Mouse (Mus musculus) lung, postnatal 0 days (tissue): ENCODE measurements around the gene Lsmem1. TPM values are rescaled to one million over a fixed set of nuclear protein-coding genes. Genes with fewer than 3 reads are reported as not detected.
A peak's percentile ranks its signal among the peaks of the same experiment; 100 is the strongest.

Experiments used
- ATAC-seq: fragments of 200-750 bp; cut with Nextera tagmentation; 2 replicates; pipeline ENCODE4 v1.8.0; 2017; ENCODE audit warnings: moderate library complexity
- DNase-seq: peaks from one replicate; pipeline ENCODE4 v3.0.0-alpha.2; 2016; ENCODE audit warnings: low spot score
- H3K27ac ChIP-seq: fragments of 300-500 bp; sonication (generic); 2 replicates; pipeline ENCODE4 v1.5.1; 2014; ENCODE audit warnings: antibody characterized with exemption, mild to moderate bottlenecking, low read length, mixed read lengths
- H3K27me3 ChIP-seq: fragments of 300-500 bp; sonication (generic); replicated peaks from 2 replicates; pipeline ENCODE4 v1.6.1; 2014; ENCODE audit warnings: low read length, mixed read lengths; ENCODE audit not compliant: insufficient read depth
- H3K36me3 ChIP-seq: fragments of 300-500 bp; sonication (generic); 2 replicates; pipeline ENCODE4 v1.6.1; 2014; ENCODE audit warnings: low read length, mixed read lengths; ENCODE audit not compliant: insufficient read depth
- H3K4me1 ChIP-seq: fragments of 300-500 bp; sonication (generic); 2 replicates; pipeline ENCODE4 v1.6.1; 2014; ENCODE audit warnings: antibody characterized with exemption, low read depth, low read length, mixed read lengths; ENCODE audit not compliant: insufficient read depth
- H3K4me2 ChIP-seq: fragments of 300-500 bp; sonication (generic); replicated peaks from 2 replicates; pipeline ENCODE4 v1.6.1; 2014; ENCODE audit warnings: low read depth, mild to moderate bottlenecking, low read length, moderate library complexity, mixed read lengths
- H3K4me3 ChIP-seq: fragments of 300-500 bp; sonication (generic); 2 replicates; pipeline ENCODE4 v1.5.1; 2014; ENCODE audit warnings: low read depth, low read length
- H3K9ac ChIP-seq: fragments of 300-500 bp; sonication (generic); replicated peaks from 2 replicates; pipeline ENCODE4 v1.6.1; 2014; ENCODE audit warnings: low read depth, mild to moderate bottlenecking
- H3K9me3 ChIP-seq: fragments of 300-500 bp; sonication (generic); 2 replicates; pipeline ENCODE4 v1.6.1; 2016; ENCODE audit warnings: low read length, mixed read lengths
- CTCF ChIP-seq: IDR thresholded peaks from 2 replicates; pipeline ENCODE4 v1.5.1; 2016; ENCODE audit warnings: antibody characterized with exemption, mild to moderate bottlenecking
- EP300 ChIP-seq: IDR thresholded peaks from 2 replicates; pipeline ENCODE4 v1.6.1; 2016; ENCODE audit warnings: antibody characterized with exemption, mild to moderate bottlenecking, control low read depth
- WGBS: fragments of 180-500 bp; shearing (Covaris S2); extraction: QIAGEN DNeasy Blood & Tissue Kit; methylation state at CpG from one replicate; pipeline ENCODE4 v1.1.7; 2014; 5-methylcytosine and 5-hydroxymethylcytosine counted together
- polyA plus RNA-seq: library from polyadenylated mRNA; unstranded; fragments of >200 nt; fragmentation: Nextera tagmentation; extraction: Ambion mirVana; gene quantifications from 2 replicates; pipeline ENCODE4 v1.2.1, GENCODE M21; 2015

Lsmem1 gene
- polyA plus RNA-seq: 0.16 and 0.38 TPM in 2 replicates

DNA sequence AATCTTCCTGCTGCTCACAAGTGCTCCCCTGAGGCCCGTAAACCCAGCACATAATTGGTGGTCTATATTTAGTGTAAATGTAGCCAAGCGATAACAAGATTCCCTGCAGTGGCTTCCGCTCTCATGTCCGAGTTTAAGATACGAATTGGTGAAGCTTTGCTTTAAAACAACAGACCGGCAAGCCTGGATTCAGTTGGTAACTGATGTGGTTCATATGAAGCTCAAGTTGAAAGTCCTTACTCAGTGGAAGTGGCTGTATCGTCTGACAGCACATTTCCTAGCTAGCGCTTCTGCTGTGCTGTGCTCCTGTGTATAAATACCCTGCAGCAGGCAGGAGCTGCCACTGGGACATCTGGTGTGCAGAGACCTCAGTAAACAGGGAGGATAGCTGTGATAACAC lies at the start of gene Lsmem1:
TSS of gene Lsmem1 (minus strand) at position 189 of the 400 bp plus-strand sequence.
- WGBS: 81% methylated on average over 8 of the region's 8 CpGs
- Histone ChIP-seq H3K9me3 (no peaks in the 10 kb centered on the region), H3K4me2 (no peak within 1 kb of the TSS), H3K36me3 (no peaks in the 10 kb centered on the region), H3K27me3 (no peaks in the 10 kb centered on the region), H3K9ac (no peak within 1 kb of the TSS), H3K4me1 (no peaks in the 10 kb centered on the region), H3K27ac (no peak within 1 kb of the TSS), H3K4me3 (no peak within 1 kb of the TSS)
- ATAC-seq: no peak
- no peak for DNase-seq
- TF ChIP-seq CTCF (no peak), EP300 (no peak)

DNA sequence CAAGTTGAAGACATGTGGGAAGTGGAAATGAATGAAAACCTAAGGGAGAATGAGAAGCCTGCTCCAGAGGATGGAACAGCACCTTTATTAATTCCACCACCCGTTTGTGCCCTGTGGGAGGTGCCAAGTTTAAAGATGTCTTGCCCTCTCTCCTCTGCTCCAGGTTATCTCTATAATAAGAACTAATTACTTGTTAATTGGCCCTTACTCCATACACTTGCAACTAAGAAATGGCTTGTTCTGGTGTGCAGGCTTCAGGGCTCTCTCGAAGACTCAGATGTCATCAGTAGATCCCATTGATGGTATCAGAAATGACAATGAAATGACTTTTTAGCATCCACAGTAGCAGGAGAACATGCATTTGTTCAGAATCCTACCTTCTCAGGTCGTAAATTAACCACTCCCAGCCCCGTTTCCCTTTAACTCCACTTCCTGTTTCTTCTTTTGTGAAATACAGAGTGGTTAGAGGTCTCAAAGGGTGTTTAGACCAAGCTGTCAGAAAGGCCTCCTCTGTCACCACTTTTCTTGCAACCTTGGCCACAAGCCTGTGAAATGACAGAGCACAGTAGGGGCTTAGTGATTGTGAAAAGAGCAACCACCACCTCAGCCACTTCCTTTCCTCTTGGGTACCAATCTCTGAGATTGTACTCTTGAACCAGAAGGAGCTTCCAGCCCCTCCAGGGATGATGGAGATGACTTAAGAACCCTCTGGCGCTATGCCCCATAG lies 49.3 kb upstream of the Lsmem1 start, which contains the start of gene Ifrd1:
TSS of gene Ifrd1 (minus strand) at position 51 of the 727 bp plus-strand sequence.
- DNase-seq (peak; percentile 54), ATAC-seq (no peak)
- peak within 1 kb of the TSS; percentile 47 for H3K27ac ChIP-seq
- 0 out of 2 replicates have a peak within 1 kb of the TSS, but pooled peaks have one; percentile 6 for H3K4me2 ChIP-seq
- 49% methylated on average over 5 of the region's 5 CpGs for WGBS
- no peak within 1 kb of the TSS for H3K4me3 ChIP-seq
- no peaks in the 10 kb centered on the region for H3K36me3 ChIP-seq
- H3K4me1 ChIP-seq: peaks cover 6% of the 10 kb centered on the region; the same call in 1 of the 2 replicates
- no peaks in the 10 kb centered on the region for H3K9me3 ChIP-seq
- H3K27me3 ChIP-seq: no peaks in the 10 kb centered on the region
- TF ChIP-seq CTCF (no peak), EP300 (no peak)
- no peak within 1 kb of the TSS for H3K9ac ChIP-seq

GRCm38 (mm10) chr12:40247976-40248375 lies 48.7 kb upstream of the Lsmem1 start:
- H3K4me2 ChIP-seq: 0 out of 2 replicates have a peak overlapping the region, but pooled peaks have one; percentile 6
- TF ChIP-seq CTCF (no peak), EP300 (peak; percentile 82)
- peak overlapping the region; percentile 47 for H3K27ac ChIP-seq
- ATAC-seq: peak; percentile 95
- H3K4me3 ChIP-seq: no peak overlapping the region
- H3K9me3 ChIP-seq: no peaks in the 10 kb centered on the region
- H3K9ac ChIP-seq: no peak overlapping the region
- H3K27me3 ChIP-seq: no peaks in the 10 kb centered on the region
- 40% methylated on average over 6 of the region's 6 CpGs for WGBS
- DNase-seq: peak; percentile 92
- no peaks in the 10 kb centered on the region for H3K36me3 ChIP-seq
- peaks cover 7% of the 10 kb centered on the region; the same call in 1 of the 2 replicates for H3K4me1 ChIP-seq

GRCm38 (mm10) chr12:40247384-40247783 lies 48.1 kb upstream of the Lsmem1 start:
- DNase-seq (peak; percentile 28), ATAC-seq (peak; percentile 14; the same call in 1 of the 2 replicates)
- H3K9me3 ChIP-seq: no peaks in the 10 kb centered on the region
- 0 out of 2 replicates have a peak overlapping the region, but pooled peaks have one; percentile 47 for H3K27ac ChIP-seq
- no peak overlapping the region for H3K4me3 ChIP-seq
- 0 out of 2 replicates have a peak overlapping the region, but pooled peaks have one; percentile 6 for H3K4me2 ChIP-seq
- H3K4me1 ChIP-seq: peaks cover 7% of the 10 kb centered on the region; the same call in 1 of the 2 replicates
- H3K9ac ChIP-seq: no peak overlapping the region
- WGBS: 46% methylated on average over 4 of the region's 4 CpGs
- no peaks in the 10 kb centered on the region for H3K36me3 ChIP-seq
- TF ChIP-seq EP300 (no peak), CTCF (no peak)
- no peaks in the 10 kb centered on the region for H3K27me3 ChIP-seq

- Histone ChIP-seq H3K36me3 (no peaks in the 10 kb centered on the region), H3K27ac (no peak overlapping the region), H3K9me3 (no peaks in the 10 kb centered on the region), H3K4me2 (no peak overlapping the region), H3K4me1 (peaks cover 7% of the 10 kb centered on the region; the same call in 1 of the 2 replicates), H3K9ac (no peak overlapping the region), H3K4me3 (no peak overlapping the region), H3K27me3 (no peaks in the 10 kb centered on the region)
- DNase-seq (no peak), ATAC-seq (no peak)
- no peak for TF ChIP-seq EP300
- TF ChIP-seq CTCF: no peak
- WGBS: 87% methylated on average over 7 of the region's 7 CpGs
These were observed 46.2 kb upstream of the Lsmem1 start for GRCm38 (mm10) chr12:40245434-40245970.

DNA sequence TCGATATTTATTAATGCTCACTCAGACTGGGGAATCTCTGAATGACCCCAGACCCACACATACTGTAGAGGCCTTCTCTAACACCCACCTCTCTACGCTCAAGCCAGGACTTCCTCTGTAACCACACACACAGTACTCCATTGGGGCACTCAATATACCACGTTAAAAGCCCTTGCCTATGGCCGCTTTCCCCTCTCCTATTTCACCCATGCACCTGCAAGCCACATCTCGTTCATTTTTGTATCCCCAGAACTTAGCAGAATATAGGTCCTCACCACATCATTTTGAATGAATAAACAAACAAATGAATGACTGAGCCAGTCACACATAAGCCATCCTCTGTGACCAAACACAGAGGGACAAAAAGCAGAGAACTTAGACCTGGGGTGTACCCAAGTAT lies 45.6 kb upstream of the Lsmem1 start:
- Histone ChIP-seq H3K4me2 (no peak overlapping the region), H3K9ac (no peak overlapping the region), H3K36me3 (no peaks in the 10 kb centered on the region), H3K4me3 (no peak overlapping the region), H3K4me1 (peaks cover 7% of the 10 kb centered on the region; the same call in 1 of the 2 replicates), H3K9me3 (no peaks in the 10 kb centered on the region), H3K27ac (no peak overlapping the region), H3K27me3 (no peaks in the 10 kb centered on the region)
- TF ChIP-seq CTCF (no peak), EP300 (no peak)
- WGBS: 84% methylated on average over 5 of the region's 5 CpGs
- ATAC-seq (no peak), DNase-seq (no peak)
